Mouse (Mus musculus): ENCODE data around the gene Arl8b. TPM values are rescaled to one million over a fixed set of nuclear protein-coding genes. Genes with fewer than 3 reads are reported as not detected.

The Arl8b gene
- polyA plus RNA-seq, 1 experiment, result 15.7 TPM

GRCm38 (mm10) chr6:108843664-108844063, 60.8 kb downstream of the Arl8b start:
- no peaks in the 10 kb centered on the region; the same call in 1 of the 2 replicates for H3K4me1 ChIP-seq (ENCODE audit: control insufficient read depth, insufficient read depth, low read length)
- H3K4me3 ChIP-seq (replicated peaks; ENCODE audit: control insufficient read depth, low read depth, low read length), result no peak overlapping the region
- TF ChIP-seq CTCF (IDR thresholded peaks at IDR 0.05; ENCODE audit: control insufficient read depth, insufficient read depth, low read length) (no peak), POLR2A (IDR thresholded peaks at IDR 0.05; ENCODE audit: borderline replicate concordance, control insufficient read depth, low read depth, low read length) (no peak)
- 16% methylated on average over 1 of the region's 1 CpGs for WGBS
- no peak overlapping the region for H3K27ac ChIP-seq (ENCODE audit: control insufficient read depth, insufficient read depth, low read depth, low read length, poor library complexity)

- 39% methylated on average over 3 of the region's 3 CpGs for WGBS
- TF ChIP-seq POLR2A (IDR thresholded peaks at IDR 0.05; ENCODE audit: borderline replicate concordance, control insufficient read depth, low read depth, low read length), result no peak
- no peak for TF ChIP-seq CTCF (IDR thresholded peaks at IDR 0.05; ENCODE audit: control insufficient read depth, insufficient read depth, low read length)
- H3K27ac ChIP-seq (ENCODE audit: control insufficient read depth, insufficient read depth, low read depth, low read length, poor library complexity), result no peak overlapping the region
- no peaks in the 10 kb centered on the region; the same call in 1 of the 2 replicates for H3K4me1 ChIP-seq (ENCODE audit: control insufficient read depth, insufficient read depth, low read length)
- no peak overlapping the region for H3K4me3 ChIP-seq (replicated peaks; ENCODE audit: control insufficient read depth, low read depth, low read length)
Measured at GRCm38 (mm10) chr6:108844093-108844492, 61.2 kb downstream of the Arl8b start.

GRCm38 (mm10) chr6:108844771-108845170, 61.9 kb downstream of the Arl8b start:
- Histone ChIP-seq H3K4me3 (replicated peaks; ENCODE audit: control insufficient read depth, low read depth, low read length) (no peak overlapping the region), H3K27ac (ENCODE audit: control insufficient read depth, insufficient read depth, low read depth, low read length, poor library complexity) (no peak overlapping the region), H3K4me1 (ENCODE audit: control insufficient read depth, insufficient read depth, low read length) (no peaks in the 10 kb centered on the region; the same call in 1 of the 2 replicates)
- TF ChIP-seq CTCF (IDR thresholded peaks at IDR 0.05; ENCODE audit: control insufficient read depth, insufficient read depth, low read length), result no peak
- TF ChIP-seq POLR2A (IDR thresholded peaks at IDR 0.05; ENCODE audit: borderline replicate concordance, control insufficient read depth, low read depth, low read length), result no peak
- 86% methylated on average over 7 of the region's 7 CpGs for WGBS

GRCm38 (mm10) chr6:108852088-108852670, 69.3 kb downstream of the Arl8b start:
- H3K27ac ChIP-seq (ENCODE audit: control insufficient read depth, insufficient read depth, low read depth, low read length, poor library complexity), result no peak overlapping the region
- H3K4me1 ChIP-seq (ENCODE audit: control insufficient read depth, insufficient read depth, low read length), result no peaks in the 10 kb centered on the region
- no peak for TF ChIP-seq POLR2A (IDR thresholded peaks at IDR 0.05; ENCODE audit: borderline replicate concordance, control insufficient read depth, low read depth, low read length)
- no peak for TF ChIP-seq CTCF (IDR thresholded peaks at IDR 0.05; ENCODE audit: control insufficient read depth, insufficient read depth, low read length)
- H3K4me3 ChIP-seq (replicated peaks; ENCODE audit: control insufficient read depth, low read depth, low read length), result no peak overlapping the region
- WGBS, result 80% methylated on average over 8 of the region's 8 CpGs

- WGBS, result 87% methylated on average over 5 of the region's 5 CpGs
- no peak overlapping the region for H3K27ac ChIP-seq (ENCODE audit: control insufficient read depth, insufficient read depth, low read depth, low read length, poor library complexity)
- no peaks in the 10 kb centered on the region for H3K4me1 ChIP-seq (ENCODE audit: control insufficient read depth, insufficient read depth, low read length)
- no peak for TF ChIP-seq POLR2A (IDR thresholded peaks at IDR 0.05; ENCODE audit: borderline replicate concordance, control insufficient read depth, low read depth, low read length)
- no peak for TF ChIP-seq CTCF (IDR thresholded peaks at IDR 0.05; ENCODE audit: control insufficient read depth, insufficient read depth, low read length)
- H3K4me3 ChIP-seq (replicated peaks; ENCODE audit: control insufficient read depth, low read depth, low read length), result no peak overlapping the region
Measured at GRCm38 (mm10) chr6:108852986-108853385, 70.1 kb downstream of the Arl8b start.

- no peak for TF ChIP-seq POLR2A (IDR thresholded peaks at IDR 0.05; ENCODE audit: borderline replicate concordance, control insufficient read depth, low read depth, low read length)
- TF ChIP-seq CTCF (IDR thresholded peaks at IDR 0.05; ENCODE audit: control insufficient read depth, insufficient read depth, low read length), result no peak
- no peak overlapping the region for H3K27ac ChIP-seq (ENCODE audit: control insufficient read depth, insufficient read depth, low read depth, low read length, poor library complexity)
- WGBS, result 95% methylated on average over 9 of the region's 9 CpGs
- no peaks in the 10 kb centered on the region; the same call in 1 of the 2 replicates for H3K4me1 ChIP-seq (ENCODE audit: control insufficient read depth, insufficient read depth, low read length)
- H3K4me3 ChIP-seq (replicated peaks; ENCODE audit: control insufficient read depth, low read depth, low read length), result no peak overlapping the region
Measured at GRCm38 (mm10) chr6:108858583-108858982, 75.7 kb downstream of the Arl8b start.

- H3K4me1 ChIP-seq (ENCODE audit: control insufficient read depth, insufficient read depth, low read length), result no peaks in the 10 kb centered on the region; the same call in 1 of the 2 replicates
- no peak overlapping the region for H3K4me3 ChIP-seq (replicated peaks; ENCODE audit: control insufficient read depth, low read depth, low read length)
- TF ChIP-seq POLR2A (IDR thresholded peaks at IDR 0.05; ENCODE audit: borderline replicate concordance, control insufficient read depth, low read depth, low read length) (no peak), CTCF (IDR thresholded peaks at IDR 0.05; ENCODE audit: control insufficient read depth, insufficient read depth, low read length) (no peak)
- H3K27ac ChIP-seq (ENCODE audit: control insufficient read depth, insufficient read depth, low read depth, low read length, poor library complexity), result no peak overlapping the region
- 84% methylated on average over 1 of the region's 1 CpGs for WGBS
Measured at GRCm38 (mm10) chr6:108861226-108861625, 78.3 kb downstream of the Arl8b start.

GRCm38 (mm10) chr6:108862548-108862947, 79.6 kb downstream of the Arl8b start:
- Histone ChIP-seq H3K4me3 (replicated peaks; ENCODE audit: control insufficient read depth, low read depth, low read length) (no peak overlapping the region), H3K4me1 (ENCODE audit: control insufficient read depth, insufficient read depth, low read length) (no peaks in the 10 kb centered on the region; the same call in 1 of the 2 replicates), H3K27ac (ENCODE audit: control insufficient read depth, insufficient read depth, low read depth, low read length, poor library complexity) (no peak overlapping the region)
- WGBS, result 34% methylated on average over 2 of the region's 2 CpGs
- TF ChIP-seq POLR2A (IDR thresholded peaks at IDR 0.05; ENCODE audit: borderline replicate concordance, control insufficient read depth, low read depth, low read length) (no peak), CTCF (IDR thresholded peaks at IDR 0.05; ENCODE audit: control insufficient read depth, insufficient read depth, low read length) (no peak)
